Mouse (Mus musculus): Measurements from ENCODE around the gene Il1b. TPM values are rescaled to one million over a fixed set of nuclear protein-coding genes. Genes with fewer than 3 reads are reported as not detected.

Il1b gene
- total and polyA plus RNA-seq, 2 experiments from 2014 or later, result 0.21 TPM; not detected in 1

DNA sequence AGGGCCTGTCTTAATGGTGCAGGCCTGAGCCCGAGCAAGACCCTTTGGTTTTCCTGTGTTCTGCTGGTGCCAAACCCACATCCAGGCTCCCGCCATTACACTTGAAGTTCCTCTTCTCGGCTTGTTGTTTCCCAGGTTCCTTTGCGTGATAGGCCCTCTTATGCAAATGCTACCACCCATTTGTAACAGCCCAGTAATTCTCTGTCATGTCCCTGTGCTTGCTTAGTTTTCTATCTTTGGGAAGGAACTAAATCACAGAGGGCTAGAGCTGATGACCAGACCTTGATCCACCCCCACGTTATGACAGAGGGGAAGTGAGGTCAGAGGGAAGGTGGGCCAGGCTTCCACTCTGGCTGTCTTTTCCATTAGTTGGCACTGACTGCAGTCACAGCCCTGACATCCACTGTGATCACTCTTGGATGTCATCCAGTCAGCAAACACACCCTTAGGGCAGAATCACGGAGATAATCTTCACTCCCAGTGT is 32.8 kb downstream of the Il1b start:
- WGBS, result 70% methylated on average over 6 of the region's 6 CpGs
- H3K4me2 ChIP-seq (ENCODE audit: low read depth, low read length), result no peak overlapping the region
- no peak overlapping the region for H3K27ac ChIP-seq
- no peak for ATAC-seq
- no peak for TF ChIP-seq CTCF (IDR thresholded peaks at IDR 0.05; ENCODE audit: low read depth)
- no peaks in the 10 kb centered on the region for H3K36me3 ChIP-seq (ENCODE audit: insufficient read depth, low read length)
- H3K27me3 ChIP-seq (ENCODE audit: insufficient read depth, low read length), result no peaks in the 10 kb centered on the region
- no peaks in the 10 kb centered on the region for H3K9me3 ChIP-seq (ENCODE audit: low read length)
- H3K9ac ChIP-seq (replicated peaks; ENCODE audit: low read length), result no peak overlapping the region
- DNase-seq (ENCODE audit: low spot score), result no peak
- H3K4me3 ChIP-seq (ENCODE audit: low read length), result no peak overlapping the region
- no peaks in the 10 kb centered on the region for H3K4me1 ChIP-seq (ENCODE audit: insufficient read depth, low read length)

DNA sequence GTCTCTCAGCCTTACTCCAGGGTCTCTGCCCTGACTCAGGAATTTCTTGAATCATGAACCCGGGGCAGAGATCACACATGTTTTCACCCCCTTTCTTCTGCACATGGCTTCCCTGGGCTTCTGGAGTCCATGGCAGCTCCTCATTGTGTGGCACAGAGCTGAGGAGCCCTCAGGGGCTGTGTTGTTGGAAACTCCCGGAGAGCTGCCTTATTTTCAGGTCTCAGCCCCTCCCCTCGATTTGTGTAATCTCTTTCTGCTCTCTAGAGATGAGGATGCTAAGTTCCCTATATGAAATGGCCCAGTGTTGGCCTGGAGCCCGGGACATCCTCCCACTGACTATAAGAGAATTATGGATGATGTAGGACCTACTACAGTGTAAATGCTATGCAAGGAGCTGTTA is 37.5 kb downstream of the Il1b start:
- 52% methylated on average over 4 of the region's 4 CpGs for WGBS
- DNase-seq (ENCODE audit: low spot score), result no peak
- no peak overlapping the region for H3K27ac ChIP-seq

GRCm38 (mm10) chr2:129330540-129330939 is 40.4 kb downstream of the Il1b start:
- H3K9ac ChIP-seq (replicated peaks; ENCODE audit: low read length), result no peak overlapping the region
- H3K36me3 ChIP-seq (ENCODE audit: insufficient read depth, low read length), result no peaks in the 10 kb centered on the region
- no peak overlapping the region for H3K27ac ChIP-seq
- no peaks in the 10 kb centered on the region for H3K27me3 ChIP-seq (ENCODE audit: insufficient read depth, low read length)
- ATAC-seq (no peak), DNase-seq (ENCODE audit: low spot score) (no peak)
- no peaks in the 10 kb centered on the region for H3K4me1 ChIP-seq (ENCODE audit: insufficient read depth, low read length)
- WGBS, result 87% methylated on average over 13 of the region's 13 CpGs
- H3K4me3 ChIP-seq (ENCODE audit: low read length), result no peak overlapping the region
- H3K9me3 ChIP-seq (ENCODE audit: low read length), result no peaks in the 10 kb centered on the region
- no peak for TF ChIP-seq CTCF (IDR thresholded peaks at IDR 0.05; ENCODE audit: low read depth)
- H3K4me2 ChIP-seq (ENCODE audit: low read depth, low read length), result no peak overlapping the region

More for the DNA sequence above, 37.5 kb downstream of the Il1b start:
- Histone ChIP-seq H3K9me3 (ENCODE audit: low read length) (no peaks in the 10 kb centered on the region), H3K4me2 (ENCODE audit: low read depth, low read length) (no peak overlapping the region), H3K9ac (replicated peaks; ENCODE audit: low read length) (no peak overlapping the region), H3K4me3 (ENCODE audit: low read length) (no peak overlapping the region), H3K27me3 (ENCODE audit: insufficient read depth, low read length) (no peaks in the 10 kb centered on the region), H3K4me1 (ENCODE audit: insufficient read depth, low read length) (no peaks in the 10 kb centered on the region), H3K36me3 (ENCODE audit: insufficient read depth, low read length) (no peaks in the 10 kb centered on the region)
- no peak for TF ChIP-seq CTCF (IDR thresholded peaks at IDR 0.05; ENCODE audit: low read depth)
- no peak for ATAC-seq

- WGBS, result 61% methylated on average over 7 of the region's 7 CpGs
- H3K4me2 ChIP-seq (ENCODE audit: low read depth, low read length), result no peak overlapping the region
- TF ChIP-seq CTCF (IDR thresholded peaks at IDR 0.05; ENCODE audit: low read depth), result no peak
Observed at GRCm38 (mm10) chr2:129330024-129330423, 40.9 kb downstream of the Il1b start.

DNA sequence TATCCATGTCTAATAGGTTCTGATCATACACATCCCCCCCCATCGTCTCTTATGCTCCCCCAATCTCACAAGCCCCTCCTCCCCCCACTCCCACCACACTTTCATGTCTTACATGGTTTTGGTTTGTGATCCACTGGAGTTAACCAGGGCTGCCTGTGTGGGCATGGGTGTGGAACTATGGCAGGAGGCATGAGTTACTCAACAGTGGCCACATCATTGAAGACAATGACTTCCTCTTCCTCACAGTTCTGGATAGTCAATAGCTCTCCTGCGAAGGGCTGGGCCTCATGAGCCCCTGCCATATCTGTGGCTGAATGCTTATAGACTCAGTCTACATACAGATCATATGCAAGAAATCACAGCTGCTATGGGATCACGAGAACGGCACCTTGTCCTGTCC is 42.7 kb downstream of the Il1b start:
- H3K27me3 ChIP-seq (ENCODE audit: insufficient read depth, low read length), result no peaks in the 10 kb centered on the region
- no peak overlapping the region for H3K27ac ChIP-seq
- DNase-seq (ENCODE audit: low spot score) (no peak), ATAC-seq (no peak)
- H3K4me2 ChIP-seq (ENCODE audit: low read depth, low read length), result no peak overlapping the region
- H3K9me3 ChIP-seq (ENCODE audit: low read length), result no peaks in the 10 kb centered on the region
- no peak overlapping the region for H3K9ac ChIP-seq (replicated peaks; ENCODE audit: low read length)
- no peak overlapping the region for H3K4me3 ChIP-seq (ENCODE audit: low read length)
- WGBS, result 87% methylated on average over 4 of the region's 4 CpGs
- TF ChIP-seq CTCF (IDR thresholded peaks at IDR 0.05; ENCODE audit: low read depth), result no peak
- H3K4me1 ChIP-seq (ENCODE audit: insufficient read depth, low read length), result no peaks in the 10 kb centered on the region
- H3K36me3 ChIP-seq (ENCODE audit: insufficient read depth, low read length), result no peaks in the 10 kb centered on the region

More at GRCm38 (mm10) chr2:129330024-129330423, 40.9 kb downstream of the Il1b start:
- Histone ChIP-seq H3K27me3 (ENCODE audit: insufficient read depth, low read length) (no peaks in the 10 kb centered on the region), H3K27ac (no peak overlapping the region), H3K4me3 (ENCODE audit: low read length) (no peak overlapping the region), H3K36me3 (ENCODE audit: insufficient read depth, low read length) (no peaks in the 10 kb centered on the region), H3K4me1 (ENCODE audit: insufficient read depth, low read length) (no peaks in the 10 kb centered on the region), H3K9me3 (ENCODE audit: low read length) (no peaks in the 10 kb centered on the region), H3K9ac (replicated peaks; ENCODE audit: low read length) (no peak overlapping the region)
- no peak for DNase-seq (ENCODE audit: low spot score)
- no peak for ATAC-seq

GRCm38 (mm10) chr2:129324216-129324615 is 46.7 kb downstream of the Il1b start:
- Histone ChIP-seq H3K27me3 (ENCODE audit: insufficient read depth, low read length) (no peaks in the 10 kb centered on the region), H3K9ac (replicated peaks; ENCODE audit: low read length) (no peak overlapping the region), H3K36me3 (ENCODE audit: insufficient read depth, low read length) (no peaks in the 10 kb centered on the region), H3K9me3 (ENCODE audit: low read length) (no peaks in the 10 kb centered on the region), H3K4me2 (ENCODE audit: low read depth, low read length) (no peak overlapping the region), H3K27ac (no peak overlapping the region), H3K4me3 (ENCODE audit: low read length) (no peak overlapping the region), H3K4me1 (ENCODE audit: insufficient read depth, low read length) (no peaks in the 10 kb centered on the region)
- 77% methylated on average over 3 of the region's 3 CpGs for WGBS
- no peak for TF ChIP-seq CTCF (IDR thresholded peaks at IDR 0.05; ENCODE audit: low read depth)
- no peak for DNase-seq (ENCODE audit: low spot score)
- no peak for ATAC-seq

DNA sequence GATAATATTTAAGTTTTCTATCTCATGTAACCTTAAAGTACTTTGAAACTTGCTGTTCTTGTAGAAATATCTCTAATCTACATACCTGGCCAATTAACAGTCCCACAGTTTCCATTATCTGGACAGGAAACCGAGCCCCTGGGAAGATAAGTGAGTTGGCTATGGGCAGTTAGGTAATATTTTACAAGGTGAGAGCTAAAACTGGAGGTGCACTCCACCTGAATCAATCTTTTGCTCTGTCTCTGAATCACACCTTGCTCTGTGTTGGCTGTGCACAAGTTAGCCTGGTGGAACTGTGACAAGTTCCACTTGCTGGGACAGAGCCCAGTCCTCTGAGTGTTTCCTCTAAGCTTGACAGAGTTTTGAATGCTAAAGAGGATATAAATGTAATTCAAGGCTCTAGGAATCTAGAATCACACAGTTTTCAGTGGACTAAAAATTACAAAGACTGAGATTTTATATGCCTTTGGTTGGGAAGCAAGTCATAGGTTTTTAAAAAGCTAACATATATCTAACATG is 48.8 kb downstream of the Il1b start:
- no peak overlapping the region for H3K27ac ChIP-seq
- no peak overlapping the region for H3K9ac ChIP-seq (replicated peaks; ENCODE audit: low read length)
- TF ChIP-seq CTCF (IDR thresholded peaks at IDR 0.05; ENCODE audit: low read depth), result no peak
- WGBS, result 79% methylated on average over 1 of the region's 1 CpGs
- H3K27me3 ChIP-seq (ENCODE audit: insufficient read depth, low read length), result no peaks in the 10 kb centered on the region
- H3K36me3 ChIP-seq (ENCODE audit: insufficient read depth, low read length), result no peaks in the 10 kb centered on the region
- H3K9me3 ChIP-seq (ENCODE audit: low read length), result no peaks in the 10 kb centered on the region
- no peak overlapping the region for H3K4me2 ChIP-seq (ENCODE audit: low read depth, low read length)
- no peaks in the 10 kb centered on the region for H3K4me1 ChIP-seq (ENCODE audit: insufficient read depth, low read length)
- ATAC-seq (no peak), DNase-seq (ENCODE audit: low spot score) (no peak)
- no peak overlapping the region for H3K4me3 ChIP-seq (ENCODE audit: low read length)
